Mouse (Mus musculus): ENCODE measurements around the gene Fgf10.

The Fgf10 gene

DNA sequence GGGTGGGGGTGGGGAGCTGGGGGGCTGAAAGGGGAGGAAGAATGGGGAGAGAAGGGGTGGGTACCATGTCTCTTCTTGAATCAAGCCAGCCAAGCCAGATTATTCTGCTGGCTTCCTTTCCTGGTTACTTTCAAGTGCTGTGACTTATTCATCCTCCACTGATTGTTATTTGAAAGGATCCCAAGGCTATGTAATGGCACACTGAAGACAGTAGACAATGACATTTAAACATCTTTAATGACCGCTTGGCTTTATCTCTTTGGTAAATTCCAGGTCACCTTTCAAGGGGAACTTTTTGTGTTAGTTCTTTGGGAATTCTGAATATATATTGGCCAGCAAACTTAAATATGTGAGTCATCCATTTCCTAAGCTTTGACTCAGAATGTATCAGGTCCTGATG lies 47.1 kb downstream of the Fgf10 start:
- no peak for DNase-seq (ENCODE audit: low spot score in 2 of 2)

DNA sequence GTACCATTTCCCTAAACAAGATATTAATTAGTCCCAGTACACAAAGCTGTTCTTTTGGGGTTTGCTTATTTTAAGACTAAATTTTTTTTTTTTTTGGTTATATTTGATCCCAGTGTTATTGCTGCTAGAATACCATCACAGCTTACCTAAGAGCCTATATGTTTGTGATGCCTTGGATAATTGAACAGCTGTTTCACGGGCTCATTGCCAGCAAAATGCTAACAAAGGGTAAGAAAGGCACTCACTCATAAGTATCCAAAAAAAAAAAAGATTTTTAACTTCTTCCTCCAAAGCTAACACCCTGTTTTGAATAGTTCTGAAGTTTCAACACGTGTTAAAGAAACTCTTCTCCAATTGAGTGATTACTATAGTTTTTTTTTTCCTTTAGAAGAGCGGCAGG lies 48.8 kb downstream of the Fgf10 start:
- DNase-seq (ENCODE audit: low spot score in 2 of 2), result no peak

DNA sequence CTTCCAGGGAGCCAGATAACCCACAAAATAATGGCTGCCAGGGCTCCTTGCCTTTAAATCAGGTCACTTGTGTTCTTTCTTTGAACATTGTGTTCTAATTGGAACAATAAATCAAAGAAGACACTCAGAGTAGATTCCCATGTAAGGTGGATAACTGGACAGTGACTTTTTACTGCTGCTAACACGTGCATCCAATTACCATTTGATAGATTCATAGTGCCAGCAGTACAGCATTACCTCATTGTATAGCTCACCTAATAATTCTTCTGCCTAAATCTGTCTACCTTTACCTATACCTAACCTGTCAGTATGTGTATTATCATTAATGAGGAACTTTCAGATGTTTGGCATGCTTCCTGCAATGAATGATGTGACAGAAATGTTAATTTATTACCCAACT lies 52.1 kb downstream of the Fgf10 start:
- DNase-seq (ENCODE audit: low spot score in 2 of 2), result no peak

DNA sequence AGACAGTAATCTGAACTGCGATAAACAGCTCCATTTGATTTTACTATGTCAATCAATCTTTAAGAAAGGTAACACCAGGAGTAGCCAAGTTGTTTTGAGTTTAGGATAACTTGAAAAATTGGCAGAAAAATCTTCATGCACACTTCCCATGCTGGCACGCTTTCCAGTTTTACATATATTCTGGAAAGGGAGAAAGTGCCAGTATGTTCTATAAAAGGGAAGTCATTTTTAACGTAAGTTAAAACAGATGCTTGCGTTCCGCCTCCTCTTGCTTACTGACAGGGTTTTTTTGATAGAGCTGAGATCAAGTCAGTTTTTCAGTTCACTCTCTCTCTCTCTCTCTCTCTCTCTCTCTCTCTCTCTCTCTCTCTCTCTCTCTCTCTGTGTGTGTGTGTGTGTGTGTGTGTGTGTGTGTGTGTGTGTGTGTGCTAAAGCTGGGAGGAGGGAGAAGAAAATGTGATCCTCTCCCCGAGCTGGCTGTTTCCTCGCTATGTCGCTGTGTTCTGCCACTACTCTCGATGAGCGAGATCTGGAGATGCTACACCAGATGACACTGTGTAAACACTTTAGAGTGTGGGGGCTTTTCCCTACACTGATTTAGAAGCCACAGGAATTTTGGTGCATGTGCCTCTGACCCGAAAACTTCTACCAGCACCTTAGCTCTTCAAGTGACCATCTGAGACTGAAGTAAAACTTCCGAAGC lies 62.4 kb downstream of the Fgf10 start:
- DNase-seq (ENCODE audit: low spot score in 2 of 2), result no peak

DNA sequence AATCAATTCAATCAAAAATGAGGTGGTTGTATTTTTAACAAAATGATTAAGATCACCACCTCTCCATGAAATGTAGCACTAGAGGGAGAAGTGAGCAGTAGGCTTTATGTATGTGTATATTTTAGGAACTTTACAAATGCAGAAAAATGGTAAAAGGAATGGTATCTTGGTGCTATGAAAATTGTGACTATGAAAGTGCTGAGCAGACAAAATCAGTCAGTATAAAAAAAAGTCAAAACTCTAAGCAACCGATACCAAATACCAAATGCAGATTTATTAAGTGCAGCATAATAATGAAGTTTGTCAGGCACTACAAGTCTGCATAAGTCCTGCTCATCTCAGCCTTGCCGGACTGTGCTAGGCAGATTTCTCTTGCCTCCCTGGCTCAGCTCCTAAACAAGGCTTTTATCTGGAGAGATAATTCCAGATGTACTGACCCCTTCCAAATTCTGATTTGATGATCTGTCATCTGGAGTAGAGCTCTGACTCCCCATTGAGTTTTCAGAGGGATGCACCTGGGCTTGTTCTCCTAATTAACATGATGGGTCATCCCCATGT lies 70.3 kb downstream of the Fgf10 start:
- DNase-seq (ENCODE audit: low spot score in 2 of 2), result no peak

DNA sequence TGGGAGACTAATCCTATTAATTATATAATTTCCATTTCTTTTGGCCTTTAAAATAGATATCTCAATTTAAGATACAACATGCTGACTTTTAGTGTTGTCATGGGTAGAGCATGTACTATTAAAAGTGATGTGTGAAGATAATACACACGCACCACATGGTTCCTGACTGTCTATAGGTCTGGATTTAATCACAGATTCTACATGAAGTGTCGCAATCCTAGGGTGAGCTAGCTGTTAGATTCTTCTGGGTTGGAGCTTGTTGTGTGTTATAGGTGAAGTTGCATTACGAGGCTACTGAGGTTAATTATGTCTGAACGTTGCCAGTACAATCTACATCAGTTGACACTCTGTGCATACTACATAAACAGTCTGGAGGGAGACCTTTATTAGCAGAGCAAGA lies 73.2 kb downstream of the Fgf10 start:
- no peak for DNase-seq (ENCODE audit: low spot score in 2 of 2)

DNA sequence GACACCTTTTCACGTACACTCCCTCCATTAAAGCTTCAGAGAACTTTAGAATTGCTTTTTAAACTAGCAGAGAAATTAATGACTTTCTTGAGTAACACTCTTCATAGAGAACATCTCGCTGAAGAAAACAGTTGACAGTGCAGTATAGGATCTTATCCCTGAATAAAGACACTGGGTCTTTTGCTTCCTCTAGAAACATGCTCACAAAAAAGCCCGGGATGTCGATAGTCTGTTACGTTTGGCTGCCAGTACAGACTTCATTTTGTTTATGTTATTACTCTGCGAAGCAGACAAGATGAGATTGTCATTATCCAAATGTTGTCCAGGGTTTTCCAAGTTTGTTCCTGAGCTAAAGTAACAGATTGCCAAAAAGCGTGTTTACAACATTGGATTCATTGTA lies 75.2 kb downstream of the Fgf10 start:
- no peak for DNase-seq (ENCODE audit: low spot score in 2 of 2)

DNA sequence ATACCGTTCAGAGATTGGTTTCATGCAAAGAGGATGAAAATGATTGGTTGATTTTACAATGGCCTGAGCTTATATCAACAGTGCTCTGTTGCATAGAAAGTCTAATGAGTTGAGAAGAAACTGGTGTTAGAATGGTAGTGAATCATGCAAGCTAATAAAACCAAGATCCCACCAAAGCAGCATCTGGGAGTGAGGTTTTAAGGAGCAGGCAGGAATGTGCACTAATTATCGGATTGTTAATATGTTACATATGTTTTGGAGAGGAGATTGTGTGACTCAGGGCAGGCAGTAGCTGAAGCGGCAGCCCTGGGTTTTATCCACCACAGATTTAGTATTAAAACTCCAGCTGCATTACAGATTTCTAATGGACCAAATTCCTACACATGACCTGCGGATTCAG lies 76.8 kb downstream of the Fgf10 start:
- no peak for DNase-seq (ENCODE audit: low spot score in 2 of 2)

DNA sequence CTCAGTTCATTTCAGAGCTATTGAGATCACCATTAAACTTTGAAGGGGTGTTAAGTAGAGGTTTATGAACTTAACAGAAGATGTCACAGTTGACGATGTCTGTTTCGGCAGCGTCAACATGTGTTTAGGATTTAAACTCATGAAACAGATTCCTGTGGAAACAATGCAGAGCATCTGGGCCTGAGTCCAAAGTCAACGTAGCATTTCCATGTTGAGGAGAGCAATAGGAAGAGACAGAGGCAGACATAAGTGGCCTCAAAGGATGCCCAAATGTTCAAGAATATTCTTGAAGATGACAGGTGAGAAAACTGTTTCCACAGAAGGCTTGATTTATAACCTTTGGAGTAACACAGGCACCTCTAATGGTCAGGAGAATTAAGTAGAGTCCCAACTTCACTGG lies 84.4 kb downstream of the Fgf10 start:
- DNase-seq (ENCODE audit: low spot score in 2 of 2), result no peak

DNA sequence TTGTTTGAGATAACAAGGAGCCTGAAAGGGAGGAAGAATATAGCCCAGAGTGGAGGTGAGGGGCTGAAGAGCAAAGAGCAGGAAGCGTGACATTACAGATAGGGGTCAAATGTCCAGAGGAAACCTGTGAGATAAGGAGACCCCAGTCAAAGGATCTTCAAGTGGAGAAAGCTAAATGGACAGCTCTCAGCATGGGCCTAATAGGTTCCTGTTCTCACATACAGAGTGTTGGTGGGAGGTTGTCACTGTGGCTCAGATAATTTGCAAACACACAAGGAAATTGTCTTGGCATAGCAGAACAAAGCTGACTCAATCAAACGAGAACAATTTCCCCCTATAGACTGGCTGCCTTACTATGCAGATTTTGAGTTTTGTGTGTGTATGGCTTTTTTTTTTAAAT lies 89.4 kb downstream of the Fgf10 start:
- no peak for DNase-seq (ENCODE audit: low spot score in 2 of 2)

DNA sequence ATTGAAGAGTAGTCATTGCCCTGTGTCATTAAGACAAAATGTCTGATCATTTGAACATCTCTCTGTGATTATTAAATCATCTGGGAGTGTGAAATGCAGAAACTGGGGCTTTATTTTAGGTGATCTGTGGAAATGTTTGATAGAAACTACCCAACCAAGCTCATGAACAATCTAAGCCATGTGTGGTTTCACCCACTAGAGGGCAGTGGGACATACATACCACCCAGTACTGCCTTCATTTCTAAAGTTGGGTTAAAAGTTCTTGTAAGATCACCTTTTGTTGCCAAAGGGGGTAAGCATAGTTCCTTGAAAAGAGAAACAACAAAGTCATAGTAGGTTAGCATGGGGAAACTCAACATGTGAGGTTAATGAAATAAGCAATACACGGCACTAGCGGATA lies 93.4 kb downstream of the Fgf10 start:
- DNase-seq (ENCODE audit: low spot score in 2 of 2), result no peak

DNA sequence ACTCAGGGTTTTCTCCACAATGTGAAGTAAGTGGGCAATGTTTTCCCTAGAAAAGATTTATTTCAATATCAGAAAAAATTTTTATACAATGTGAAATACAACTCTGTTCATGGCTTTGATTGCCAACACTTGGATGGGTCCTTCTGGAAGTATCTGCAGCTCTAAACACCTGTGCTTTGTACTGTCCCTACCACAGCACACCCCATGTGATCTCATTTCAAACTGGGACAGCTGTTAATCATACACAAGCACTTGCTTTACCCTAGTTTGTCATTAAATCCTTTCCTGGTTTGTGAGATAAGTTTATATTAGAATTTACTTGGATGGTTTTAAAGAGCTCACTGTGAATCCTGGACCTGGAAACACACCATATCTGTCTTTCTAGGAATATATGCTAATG lies 102.6 kb downstream of the Fgf10 start:
- no peak for DNase-seq (ENCODE audit: low spot score in 2 of 2)

DNA sequence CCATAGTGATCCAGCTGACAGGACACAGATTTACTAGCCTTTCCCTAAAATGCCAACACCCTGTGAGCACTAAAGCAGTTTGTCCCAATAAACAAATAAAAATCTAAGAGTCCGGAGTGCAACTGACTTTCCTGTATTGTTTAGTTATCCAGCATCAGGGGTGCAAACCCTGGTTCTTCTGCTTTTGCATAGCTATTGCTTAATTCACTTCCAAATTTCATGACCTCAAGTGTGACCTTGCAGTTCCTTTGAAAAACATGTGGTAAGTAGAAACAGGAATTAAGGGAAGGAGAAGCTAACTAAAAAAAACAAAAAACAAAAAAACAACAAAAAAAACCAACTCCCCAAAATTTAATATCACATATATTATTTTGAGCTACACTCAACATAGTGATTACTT lies 105.6 kb downstream of the Fgf10 start:
- DNase-seq (ENCODE audit: low spot score in 2 of 2), result no peak

DNA sequence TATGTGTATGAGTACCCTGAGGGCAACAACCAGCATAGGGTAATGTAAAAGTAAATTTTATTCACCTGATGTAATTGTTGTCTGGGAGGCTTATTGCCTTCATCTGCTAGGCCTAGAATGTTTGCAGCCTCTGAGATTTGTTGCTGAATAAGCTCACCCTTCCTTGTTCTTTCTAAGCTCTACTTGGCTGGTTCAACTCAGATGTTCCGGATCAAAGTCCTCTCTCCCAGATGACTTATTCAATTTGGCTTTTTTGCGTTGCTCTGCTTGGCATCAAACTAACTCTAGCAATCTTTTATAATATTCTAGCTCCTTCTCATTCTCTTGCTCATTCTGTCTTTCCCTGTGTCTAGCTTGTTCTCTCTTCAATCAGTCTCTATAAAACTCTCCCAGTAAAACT lies 109.6 kb downstream of the Fgf10 start:
- no peak for DNase-seq (ENCODE audit: low spot score in 2 of 2)

DNA sequence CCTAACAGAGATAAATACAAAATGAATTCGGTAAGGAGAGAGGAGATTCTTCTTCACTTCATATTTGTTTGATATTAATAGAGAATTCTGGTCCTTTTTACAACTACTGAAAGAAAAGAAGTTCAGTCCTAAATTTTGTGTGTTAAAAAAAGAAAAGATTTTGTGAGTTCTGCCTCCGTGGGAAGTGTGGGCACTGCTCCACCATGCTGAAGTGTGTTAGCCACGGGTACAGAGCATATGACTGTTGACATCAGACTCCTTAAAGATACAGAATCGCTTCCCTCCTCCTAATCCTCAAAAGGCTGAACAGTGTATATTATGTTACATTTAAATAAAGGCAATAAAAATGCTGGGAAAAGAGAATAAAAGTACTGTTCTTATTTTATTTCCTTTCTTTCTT lies 122.2 kb downstream of the Fgf10 start:
- no peak for DNase-seq (ENCODE audit: low spot score in 2 of 2)

DNA sequence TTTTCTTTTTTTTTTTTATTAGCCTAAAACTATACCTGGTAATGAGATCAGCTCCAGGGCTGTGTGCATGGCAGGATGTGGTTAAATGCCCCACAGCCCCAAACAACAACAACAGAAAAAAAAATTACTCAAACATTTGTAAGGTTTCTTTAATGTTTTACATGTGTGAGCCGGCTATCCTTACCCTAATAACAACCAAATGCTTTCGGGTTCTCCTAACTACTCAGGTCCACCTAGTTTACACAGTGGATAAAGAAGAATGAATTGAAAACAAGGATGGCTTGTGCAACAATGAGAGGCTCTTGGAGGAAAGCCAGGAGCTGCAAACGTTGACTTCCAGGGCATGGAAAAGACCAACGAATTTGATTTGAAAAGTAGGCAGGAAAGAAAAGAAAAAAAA lies 122.6 kb downstream of the Fgf10 start:
- no peak for DNase-seq (ENCODE audit: low spot score in 2 of 2)

DNA sequence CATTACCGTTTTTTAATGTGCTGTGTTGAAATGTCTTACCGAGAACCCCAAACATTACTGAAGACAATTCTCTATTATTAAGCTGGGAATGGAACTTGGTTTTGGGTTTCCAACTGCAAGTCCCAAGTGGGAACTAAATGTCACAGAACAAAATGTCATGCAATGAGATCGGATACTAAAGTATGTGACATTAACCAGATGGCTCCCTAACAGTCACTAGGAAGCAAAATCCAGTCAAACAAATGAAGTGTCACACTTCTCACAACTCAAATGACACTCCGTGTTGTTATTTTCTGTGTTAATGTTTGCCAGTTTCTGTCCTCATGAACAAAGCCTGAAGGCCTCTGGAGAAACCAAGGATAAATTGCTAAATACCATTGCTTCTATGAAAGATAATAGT lies 130.6 kb downstream of the Fgf10 start:
- DNase-seq (ENCODE audit: low spot score in 2 of 2), result no peak

DNA sequence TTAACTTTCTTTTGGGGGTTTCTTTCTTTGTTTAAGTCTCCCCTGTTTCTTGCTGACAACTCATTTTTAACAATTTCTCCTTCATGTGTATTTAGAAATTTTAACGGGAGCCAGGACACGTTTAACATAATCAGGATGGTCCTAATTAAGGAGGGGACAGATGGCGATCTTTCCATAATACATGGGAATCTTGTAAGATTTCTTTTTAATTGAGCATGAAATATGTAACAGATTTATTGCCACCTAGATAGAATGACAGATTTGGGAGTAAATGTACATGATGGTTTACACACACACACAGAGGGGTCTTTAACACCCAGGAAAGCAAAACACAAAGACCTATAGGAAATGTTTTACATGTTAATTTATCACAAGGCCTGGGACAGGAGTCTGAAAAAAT lies 137.1 kb downstream of the Fgf10 start:
- DNase-seq (ENCODE audit: low spot score in 2 of 2), result no peak

DNA sequence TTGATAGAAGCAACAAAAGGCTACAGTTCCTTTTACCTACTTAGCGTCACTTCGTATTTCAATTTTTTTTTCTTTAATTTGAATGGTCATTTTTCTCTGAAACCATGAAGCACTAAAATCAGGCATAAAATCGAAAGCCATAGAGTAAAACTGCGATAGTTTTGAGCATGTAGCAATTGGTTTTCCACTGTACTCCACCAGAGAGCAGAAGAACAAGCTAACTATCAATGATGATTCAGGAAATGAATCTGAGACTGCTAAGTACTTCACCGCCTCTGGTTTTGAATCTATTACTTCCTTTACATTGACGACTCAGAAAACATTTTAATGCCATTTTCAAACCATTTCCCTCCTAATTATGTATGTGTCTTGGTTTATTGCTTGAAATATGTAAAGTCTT lies 150.2 kb downstream of the Fgf10 start:
- no peak for DNase-seq (ENCODE audit: low spot score in 2 of 2)

DNA sequence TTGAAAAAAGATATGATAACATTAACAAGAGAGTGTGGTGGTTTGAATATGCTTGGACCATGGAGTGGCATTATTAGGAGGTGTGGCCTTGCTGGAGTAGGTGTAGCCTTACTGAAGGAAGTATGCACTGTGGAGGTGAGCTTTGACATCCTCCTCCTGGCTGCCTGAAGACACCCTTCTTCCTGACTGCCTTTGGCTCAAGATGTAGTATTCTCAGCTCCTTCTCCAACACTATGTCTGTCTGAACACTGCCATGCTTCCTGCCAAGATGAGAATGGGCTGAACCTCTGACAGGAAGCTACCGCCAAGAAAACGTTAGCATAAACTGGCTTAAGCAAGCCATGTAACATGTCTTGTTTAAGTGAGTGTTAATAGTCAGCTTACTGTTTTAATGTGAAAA lies 153.5 kb downstream of the Fgf10 start:
- no peak for DNase-seq (ENCODE audit: low spot score in 2 of 2)

DNA sequence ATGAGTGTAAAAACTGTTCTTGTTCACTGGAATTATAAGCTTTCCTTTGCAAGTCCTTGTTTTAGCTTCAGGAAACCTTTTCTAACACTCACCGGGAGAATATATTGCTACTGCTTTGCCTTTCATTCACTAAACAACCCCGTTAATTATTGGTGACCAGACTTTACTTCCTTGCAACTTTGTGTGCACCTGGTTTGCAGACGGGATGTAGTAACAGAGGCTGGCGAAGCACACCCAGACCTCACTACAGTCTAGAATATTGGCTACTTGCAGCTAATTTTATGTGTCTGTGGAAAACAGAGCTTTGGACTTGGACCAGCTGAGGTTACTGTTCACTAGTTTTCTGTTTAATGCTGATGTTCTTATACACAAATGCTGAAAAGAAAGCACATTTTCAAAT lies 155.5 kb downstream of the Fgf10 start:
- DNase-seq (ENCODE audit: low spot score in 2 of 2), result no peak

DNA sequence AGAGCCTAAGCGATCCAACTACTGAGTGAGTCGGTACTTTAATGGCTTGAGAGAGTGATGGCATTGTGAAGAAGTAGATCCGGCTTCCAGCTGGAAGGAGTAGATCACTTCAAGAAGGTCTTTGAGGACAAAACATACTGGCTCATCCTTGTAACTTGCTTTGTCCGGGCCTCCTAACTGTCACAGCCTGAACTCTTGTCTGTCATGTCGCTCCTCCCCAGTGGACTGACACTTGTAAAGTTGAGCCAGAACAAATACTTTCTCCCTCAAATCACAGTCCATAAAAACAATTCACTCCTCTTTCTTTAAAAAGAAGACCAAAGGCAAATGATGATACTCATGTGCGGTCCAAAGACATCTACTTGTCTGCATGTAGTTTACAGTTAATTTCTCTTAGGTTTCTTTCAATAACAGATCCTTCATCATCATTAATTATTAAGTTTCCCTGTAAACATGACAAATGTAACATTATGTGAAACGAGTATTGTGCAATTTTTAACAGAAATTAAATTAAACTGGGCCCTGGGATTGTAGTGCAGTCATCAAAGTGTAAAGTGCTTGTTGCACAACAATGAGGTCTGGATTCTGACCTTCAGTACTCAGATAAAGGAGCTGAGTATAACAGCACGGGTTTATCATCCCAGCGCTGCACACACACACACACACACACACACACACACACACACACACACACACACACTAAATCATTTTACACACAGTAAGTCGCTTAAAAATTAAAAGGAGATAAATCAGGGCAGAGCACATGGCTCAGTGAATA lies 159.2 kb downstream of the Fgf10 start:
- no peak for DNase-seq (ENCODE audit: low spot score in 2 of 2)

DNA sequence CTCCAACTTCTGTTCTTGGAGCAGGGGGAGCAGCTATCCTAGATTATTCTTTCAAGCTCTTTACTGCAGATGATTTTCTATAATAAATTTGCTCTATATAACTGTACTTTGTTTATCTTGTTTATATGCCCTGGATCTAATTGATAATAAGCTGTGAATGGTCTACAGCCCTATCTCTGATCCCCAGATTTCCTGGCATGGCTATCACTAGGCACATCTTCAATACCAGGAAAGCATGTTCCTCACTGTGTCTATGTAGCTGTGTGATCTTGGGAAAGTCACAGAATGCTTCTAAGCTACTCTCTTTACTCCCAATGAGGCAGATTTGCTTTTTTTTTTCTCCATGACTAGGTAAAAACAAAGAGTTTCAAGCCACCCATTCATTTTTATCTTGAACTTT lies 164.4 kb downstream of the Fgf10 start:
- no peak for DNase-seq (ENCODE audit: low spot score in 2 of 2)

Data from natural killer cell, adult 2 months (primary cell).